Mouse (Mus musculus) gastrocnemius, postnatal 25 days (tissue): ENCODE measurements at regions not wholly inside any gene's neighbourhood (a gene's known extent, or its start where the extent isn't known, plus 50 kb on each side); places are given as distances from the start of the nearest gene placed in this dataset.
"Not testable (repeated sequence)": the region's sequence is repeated elsewhere in the genome, so short reads cannot be mapped to it uniquely, and the experiment has no call there.

Source experiments
- DNase-seq: peaks from one replicate; pipeline ENCODE4 v3.0.0; 2022

DNA sequence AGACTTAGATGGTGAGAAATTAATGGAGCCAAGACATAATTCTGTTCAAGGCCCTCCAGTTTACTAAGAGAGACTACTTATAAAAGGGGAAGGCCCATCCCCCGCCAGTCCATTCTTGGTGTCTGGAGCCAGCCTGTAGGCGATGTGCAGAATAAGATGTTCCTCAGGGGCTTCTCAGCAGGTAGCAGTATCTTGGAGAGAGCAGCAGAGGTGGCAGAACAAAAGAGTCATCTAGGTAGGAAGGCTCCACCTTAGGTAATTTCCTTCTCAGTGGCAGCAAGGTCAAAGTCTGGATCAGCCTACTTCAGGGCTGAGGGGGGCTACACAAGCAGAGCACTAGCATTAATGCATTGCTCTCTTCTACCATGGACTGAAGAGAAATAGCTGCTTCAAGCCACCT, 449.4 kb upstream of the Tbl1xr1 start:
- not testable (repeated sequence) for DNase-seq

DNA sequence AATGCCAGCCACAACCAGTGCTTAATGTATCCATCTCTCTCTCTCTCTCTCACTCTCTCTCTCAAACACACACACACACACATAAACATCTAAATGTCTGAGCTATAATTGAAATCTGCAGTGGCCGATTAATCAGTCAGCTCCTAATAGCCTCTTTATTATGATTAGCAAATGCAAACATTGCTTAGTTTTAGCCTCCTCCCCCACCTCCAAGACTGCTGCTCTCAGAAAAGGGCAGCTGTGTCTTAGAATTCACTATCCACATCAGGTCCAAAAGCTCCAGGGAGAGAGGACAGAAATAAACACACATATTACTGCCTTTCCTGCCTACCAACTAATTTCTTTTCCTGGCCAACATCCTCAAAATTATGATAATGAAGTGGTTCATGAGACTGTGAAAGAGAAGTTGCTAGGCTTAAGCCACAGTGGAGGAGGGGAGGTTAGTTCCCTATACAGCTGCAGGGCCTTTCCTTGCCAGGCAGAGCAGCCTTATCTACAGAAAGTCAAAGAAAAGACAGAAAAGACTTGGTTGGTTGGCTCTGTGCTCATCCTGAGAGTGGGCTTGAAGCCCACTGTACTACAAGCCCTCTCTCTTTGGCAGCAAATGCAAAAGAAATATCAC, 442.7 kb upstream of the Tbl1xr1 start:
- DNase-seq, result no peak

DNA sequence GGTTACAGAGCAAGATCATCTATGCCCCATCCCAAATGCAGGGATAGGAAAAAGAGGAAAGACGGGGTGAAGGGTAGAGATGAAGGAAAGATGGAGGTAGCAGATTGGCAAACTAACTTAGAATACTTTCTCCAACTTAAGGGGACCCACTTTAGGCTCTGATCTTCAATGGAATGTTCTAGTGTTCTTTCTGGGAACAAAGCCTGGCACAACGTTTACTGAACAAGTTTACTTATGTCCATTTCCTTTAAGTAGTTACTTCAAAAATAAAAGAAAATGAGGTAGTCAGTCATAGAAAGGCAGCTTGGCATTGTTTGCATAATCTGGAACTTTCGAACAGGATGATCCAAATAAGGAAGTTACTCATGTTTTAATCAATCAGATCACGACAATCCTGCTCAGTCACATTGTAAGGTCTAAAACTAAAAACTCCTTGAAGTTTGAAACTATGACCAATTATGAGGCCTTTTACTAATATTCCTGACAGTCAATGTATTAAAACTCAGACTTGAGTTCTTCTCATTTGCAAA, 441.7 kb upstream of the Tbl1xr1 start:
- DNase-seq, result no peak

DNA sequence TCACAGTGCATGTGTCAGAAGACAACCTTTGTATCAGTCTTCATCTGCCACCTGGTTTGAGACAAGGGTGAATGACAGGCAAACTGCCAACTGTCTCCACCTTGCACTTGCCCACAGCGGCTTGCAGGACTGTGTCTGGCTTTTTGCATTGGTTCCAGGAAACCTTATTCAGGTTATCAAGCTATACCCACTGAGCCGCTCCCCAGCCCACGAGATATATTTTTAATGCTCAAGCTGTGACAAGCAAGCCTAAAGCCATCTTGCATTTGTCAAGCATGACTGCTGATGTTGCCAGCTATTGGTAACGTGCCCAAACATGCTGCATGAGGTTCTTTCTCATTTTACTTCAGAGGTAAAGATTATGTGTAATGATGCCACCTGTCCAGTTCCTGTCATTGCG, 437.6 kb upstream of the Tbl1xr1 start:
- no peak for DNase-seq

DNA sequence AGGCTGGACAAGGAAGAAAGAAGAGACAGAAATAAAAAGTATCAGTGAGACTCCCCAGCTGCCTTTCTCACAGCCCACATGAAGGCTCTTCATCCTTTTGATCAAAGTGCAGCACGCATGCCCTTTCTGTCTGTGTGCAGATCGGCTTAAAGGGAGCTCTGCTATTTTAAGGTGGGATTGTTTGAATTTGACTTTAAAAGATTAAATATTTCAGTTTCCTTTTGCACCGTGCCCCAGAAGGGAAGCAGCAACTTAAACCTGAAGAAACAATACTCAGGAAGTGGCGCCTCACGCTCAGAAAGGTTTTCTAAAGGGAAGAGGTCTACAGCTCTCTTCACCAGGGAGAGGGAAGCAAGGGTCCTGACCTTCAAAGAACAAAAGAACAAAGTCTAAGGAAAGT, 436.9 kb upstream of the Tbl1xr1 start:
- DNase-seq, result no peak

DNA sequence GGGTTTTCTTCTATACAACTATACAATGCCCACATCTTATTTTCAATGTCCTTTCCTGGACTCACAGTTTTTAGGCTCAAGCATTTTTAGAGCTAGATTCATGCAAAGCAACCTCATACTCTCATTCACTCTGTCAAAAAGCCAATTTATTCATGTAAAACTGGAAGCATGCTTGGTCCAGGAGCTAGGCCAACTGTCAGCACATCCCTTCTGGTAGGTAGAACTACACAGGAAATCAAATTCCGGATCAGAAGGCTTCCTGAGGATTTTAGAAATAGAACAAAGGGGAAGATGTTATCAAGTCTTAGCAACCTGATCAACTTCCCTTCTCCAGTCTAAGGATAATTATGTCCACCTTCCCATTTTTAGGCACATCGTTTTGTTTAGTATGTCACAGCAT, 432.4 kb upstream of the Tbl1xr1 start:
- no peak for DNase-seq

DNA sequence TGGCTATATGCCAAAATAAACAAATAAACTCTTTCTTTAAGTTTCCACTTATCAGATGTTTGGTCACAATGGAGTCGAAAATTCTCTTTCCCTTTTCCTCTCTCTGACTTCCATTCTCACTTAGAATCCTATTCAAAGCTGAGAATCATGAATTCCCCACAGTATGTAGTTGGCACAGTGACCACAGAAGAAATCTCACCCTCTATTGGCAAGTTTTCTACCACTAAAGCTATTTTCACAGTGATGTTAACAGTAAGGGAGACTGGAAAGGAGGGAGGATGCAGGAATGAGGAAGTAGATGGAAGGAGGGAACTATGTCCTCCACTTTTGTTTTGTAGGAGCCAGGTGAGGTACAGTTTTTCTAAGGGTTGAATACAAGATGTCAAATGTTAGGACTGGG, 431.2 kb upstream of the Tbl1xr1 start:
- DNase-seq, result no peak

DNA sequence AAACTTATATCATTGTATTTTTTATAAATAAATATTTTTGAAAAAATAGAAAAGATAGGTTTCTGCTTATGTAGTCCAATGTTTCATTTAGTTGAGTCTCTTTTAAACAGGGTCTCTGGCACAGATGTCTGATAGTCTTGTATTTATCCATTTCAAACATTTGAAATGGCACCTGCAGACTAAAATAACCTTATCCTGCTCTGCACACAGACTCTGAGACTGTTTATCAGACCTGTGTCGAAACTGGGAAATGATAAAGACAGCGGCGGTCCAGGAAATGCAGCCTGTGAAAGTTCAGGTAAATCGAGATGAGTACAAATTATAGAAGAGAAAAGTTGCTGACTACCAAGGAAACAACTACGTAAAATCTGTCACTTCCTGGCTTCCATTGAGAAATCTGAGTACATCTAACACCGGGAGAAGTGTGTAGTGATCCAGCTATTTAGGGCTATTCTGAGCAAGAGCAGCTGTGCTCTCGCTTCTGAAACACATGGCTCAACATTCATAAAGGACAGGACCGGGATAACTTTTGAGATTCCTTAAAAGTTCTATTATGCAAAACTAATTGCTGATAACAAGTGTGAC, 426.5 kb upstream of the Tbl1xr1 start:
- peak; percentile 10 for DNase-seq

DNA sequence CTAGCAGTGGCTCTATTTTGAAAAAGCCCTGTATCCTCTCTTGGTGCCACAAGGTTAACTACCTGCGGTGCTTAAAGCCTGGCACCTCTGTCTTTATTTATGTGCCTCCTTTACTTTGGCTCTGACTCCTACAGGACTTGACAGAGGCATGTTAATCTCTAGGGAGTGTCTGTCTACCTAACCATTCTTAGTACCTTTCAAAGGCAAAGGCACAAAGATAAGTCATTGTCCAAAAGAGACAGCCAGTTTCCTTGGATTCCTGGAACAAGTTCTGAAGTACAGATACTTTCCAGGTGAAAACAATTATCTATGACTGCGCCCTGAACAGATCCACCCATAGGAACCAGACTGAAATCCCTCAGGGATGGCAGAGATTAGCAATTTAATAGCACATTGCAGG, 421.2 kb upstream of the Tbl1xr1 start:
- DNase-seq, result no peak

DNA sequence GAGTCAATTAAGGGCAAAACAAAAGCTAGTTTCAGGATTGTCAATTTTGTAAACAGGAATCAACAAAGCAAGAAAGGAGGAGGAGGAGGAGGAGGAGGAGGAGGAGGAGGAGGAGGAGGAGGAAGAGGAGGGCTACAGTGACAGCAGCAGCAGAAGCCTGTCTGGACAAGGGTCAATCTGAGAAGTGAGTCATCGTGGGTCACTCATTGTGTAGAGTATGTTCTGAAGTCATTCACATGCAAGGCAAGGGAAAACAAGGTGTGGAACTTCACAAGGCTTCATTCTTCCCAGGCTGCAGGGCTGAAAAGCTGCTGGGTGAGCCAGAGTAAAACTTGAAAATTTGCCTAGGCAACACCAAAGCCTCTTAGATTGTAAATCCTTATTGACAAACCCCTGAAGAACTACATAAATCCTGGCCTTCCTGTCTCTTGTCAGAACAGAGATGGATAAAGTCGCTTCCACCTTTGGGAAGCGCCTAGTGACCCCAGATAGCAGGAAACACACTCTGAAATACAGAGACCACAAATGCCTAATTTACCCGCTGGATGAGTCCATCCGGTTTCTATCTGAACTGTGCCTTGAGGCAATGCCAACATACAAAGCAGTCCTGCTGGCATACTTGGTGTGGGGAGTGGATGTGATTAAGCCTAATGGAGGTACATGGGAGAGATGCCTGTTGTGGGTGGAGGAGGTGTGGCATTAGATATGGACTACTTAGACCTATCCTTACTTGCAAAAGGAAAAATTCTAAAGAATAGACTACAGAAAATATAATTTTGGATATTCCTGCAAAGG, 408.9 kb upstream of the Tbl1xr1 start:
- no peak for DNase-seq

DNA sequence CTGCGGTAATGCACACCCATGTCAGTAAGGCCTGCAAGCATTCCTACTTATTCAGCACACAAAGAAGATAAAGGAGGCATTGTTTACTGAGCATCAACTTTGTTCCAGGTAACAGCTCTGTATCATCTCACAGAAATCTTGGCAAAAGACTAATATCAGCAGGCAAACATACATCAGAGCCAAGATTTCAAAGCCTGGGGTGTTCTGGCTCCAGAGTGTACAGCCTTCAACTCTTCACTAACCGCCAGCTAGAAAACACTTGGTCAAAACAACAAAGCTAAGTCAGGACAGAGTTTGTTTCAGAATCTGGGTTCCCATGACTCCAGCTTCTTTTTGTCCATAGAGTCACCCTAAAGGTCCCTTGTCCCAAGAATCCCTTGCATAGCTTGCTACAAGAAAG, 404.6 kb upstream of the Tbl1xr1 start:
- no peak for DNase-seq

DNA sequence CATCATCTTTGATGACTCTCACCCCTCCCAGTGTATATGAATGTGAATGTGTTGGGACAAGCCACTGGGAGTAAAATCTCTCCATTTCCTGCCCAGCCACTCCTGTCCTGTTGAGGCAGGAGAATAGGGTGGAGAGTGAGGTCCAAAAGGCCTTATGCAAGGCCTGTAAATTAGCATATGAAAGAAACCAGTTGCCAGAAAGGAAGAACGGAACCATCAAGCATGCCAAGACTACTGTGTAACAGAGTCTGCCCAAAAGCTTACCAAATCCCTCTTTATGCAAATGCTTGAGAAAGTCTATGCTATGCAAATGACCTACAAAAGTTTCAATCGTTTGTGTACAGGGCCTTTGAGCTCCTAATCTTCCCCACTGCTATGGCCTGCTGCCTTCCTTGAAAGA, 404.0 kb upstream of the Tbl1xr1 start:
- no peak for DNase-seq

DNA sequence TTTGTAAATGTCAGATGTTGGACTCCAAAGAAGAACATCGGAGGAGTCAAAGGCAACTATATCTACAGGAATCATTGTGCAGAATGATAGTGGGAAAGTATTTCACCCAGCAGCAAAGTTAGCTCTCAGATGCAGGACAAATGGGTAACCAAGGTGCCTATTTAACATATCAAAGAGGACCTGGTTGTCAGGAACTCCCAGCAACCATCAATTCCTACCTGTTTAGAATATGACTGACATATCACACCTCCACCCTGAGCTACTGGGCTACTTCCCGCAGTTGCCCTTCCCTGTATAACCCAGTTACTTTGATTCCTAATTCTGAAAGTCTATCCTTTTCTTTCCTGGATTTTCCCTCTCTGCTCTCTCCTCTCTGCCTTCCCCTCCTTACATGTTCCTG, 403.0 kb upstream of the Tbl1xr1 start:
- DNase-seq, result no peak

DNA sequence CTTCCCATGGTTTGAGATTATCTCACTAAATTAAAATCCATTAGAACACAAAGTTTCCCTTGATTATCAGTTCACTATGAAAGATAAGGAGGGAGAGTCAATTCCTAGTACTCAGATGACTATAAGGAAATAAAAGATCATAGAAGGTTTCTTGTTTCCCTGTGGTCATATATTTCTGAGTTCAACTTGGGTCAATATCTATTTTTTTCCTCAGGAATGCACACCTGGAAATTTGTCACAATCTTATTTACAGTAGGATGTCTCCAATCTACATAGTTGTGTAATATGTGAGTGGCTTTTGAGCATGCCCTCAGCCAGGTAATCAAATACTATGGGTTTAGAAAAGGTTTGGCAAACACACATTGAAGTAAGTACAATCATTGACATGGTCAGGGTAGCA, 398.2 kb upstream of the Tbl1xr1 start:
- no peak for DNase-seq

DNA sequence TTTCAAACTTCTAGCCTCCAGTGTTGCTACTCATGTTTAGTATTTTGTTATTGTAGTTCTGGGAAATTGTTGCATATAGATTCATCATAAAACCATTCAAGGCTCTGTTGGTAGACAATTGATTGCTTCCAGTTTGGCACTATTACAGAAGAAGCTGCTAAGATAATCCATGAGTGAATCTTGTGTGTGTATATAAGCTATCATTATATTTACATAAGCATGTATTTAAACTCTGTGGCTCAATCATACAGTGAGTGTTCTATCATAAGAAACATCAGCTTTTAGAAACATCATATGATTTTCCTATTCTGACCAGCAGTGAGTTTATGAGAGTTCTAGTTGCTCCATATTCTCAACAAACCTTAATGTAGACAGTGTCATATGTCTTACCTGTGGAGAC, 397.7 kb upstream of the Tbl1xr1 start:
- no peak for DNase-seq

DNA sequence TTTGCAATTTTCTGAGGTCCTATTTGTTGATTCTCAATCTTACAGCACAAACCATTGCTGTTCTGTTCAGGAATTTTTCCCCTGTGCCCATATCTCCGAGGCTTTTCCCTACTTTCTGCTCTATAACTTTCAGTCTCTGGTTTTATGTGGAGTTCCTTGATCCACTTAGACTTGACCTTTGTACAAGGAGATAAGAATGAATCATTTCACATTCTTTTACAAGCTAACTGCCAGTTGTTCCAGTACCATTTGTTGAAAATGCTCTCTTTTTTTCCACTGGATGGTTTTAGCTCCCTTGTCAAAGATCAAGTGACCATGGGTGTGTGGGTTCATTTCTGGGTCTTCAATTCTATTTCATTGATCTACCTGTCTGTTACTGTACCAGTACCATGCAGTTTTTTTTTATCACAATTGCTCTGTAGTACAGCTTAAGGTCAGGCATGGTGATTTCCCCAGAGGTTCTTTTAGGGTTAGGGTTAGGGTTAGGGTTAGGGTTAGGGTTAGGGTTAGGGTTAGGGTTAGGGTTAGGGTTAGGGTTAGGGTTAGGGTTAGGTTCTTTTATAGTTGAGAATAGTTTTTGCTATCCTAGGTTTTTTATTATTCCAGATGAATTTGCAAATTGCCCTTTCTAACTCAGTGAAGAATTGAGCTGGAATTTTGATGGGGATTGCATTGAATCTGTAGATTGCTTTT, 378.3 kb upstream of the Tbl1xr1 start:
- not testable (repeated sequence) for DNase-seq

DNA sequence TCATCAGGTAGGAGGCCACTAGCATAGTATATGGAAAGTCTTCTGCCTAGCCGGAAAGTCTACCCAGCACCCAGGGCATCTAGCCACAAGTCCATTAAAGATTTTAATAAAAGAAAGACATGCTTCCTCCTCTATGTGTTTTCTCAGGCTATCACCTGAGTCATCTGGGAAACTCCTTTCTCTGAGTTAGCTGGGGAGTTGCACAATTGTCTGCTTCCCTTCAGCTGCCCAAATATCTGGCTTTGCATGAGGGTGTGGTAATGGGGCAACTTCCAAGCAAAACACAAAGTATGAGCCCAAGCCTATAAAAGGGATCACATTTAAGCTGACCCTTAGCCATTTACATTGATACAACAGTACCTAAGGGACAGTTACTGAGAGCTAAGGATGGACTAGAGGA, 376.9 kb upstream of the Tbl1xr1 start:
- no peak for DNase-seq

DNA sequence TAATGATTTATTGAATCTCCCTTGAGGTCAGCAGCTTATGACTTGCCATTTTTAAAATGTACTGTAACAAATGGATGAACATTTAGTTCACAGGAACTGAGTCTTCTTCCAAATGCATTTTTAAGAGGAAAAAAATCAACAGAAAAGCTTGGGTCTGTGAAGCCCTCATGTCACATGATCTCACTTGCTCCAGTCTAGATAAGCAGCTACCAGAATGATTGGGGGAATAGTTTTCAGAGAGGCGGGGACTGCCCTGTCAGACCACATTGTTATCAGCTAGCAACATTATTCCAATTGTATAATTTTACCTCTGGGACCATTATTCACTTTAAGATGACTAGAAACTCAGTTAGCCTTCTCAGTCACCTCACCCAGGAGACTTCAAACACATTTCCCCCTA, 376.1 kb upstream of the Tbl1xr1 start:
- DNase-seq, result no peak

DNA sequence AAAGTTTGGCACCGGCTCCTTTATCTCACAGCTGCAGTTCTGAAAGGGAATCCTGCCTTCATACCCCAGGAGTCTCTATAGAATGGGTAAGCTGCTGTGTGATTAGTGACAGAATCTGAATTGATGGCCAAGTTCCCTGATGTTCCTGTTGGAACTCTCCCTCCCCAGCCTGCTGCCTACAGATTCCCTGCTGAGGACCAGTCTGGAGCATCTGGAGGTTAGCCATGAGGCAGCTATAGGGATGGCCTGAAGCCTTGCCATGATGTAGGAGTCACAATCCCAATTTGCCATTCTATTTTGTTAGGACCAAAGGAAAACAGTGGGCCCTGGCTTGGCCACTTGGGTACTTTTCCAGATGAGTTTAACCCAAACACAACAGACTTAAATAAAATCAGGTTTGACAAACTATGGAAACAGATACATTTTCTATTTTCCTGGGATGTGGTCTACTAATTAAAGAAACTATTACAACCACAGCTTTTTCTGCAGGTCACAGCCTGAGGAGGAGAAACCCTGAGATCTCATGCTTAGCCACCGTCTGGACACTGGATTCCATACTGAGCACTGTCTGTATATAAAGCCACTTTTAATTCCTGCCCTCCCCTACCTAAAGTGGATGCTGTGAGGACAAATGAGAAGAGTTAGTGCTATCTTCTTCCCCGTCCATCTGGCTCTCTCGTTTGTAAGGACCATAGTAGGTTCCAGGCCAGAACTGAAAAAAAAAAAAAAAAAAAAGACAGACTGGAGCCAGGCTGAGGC, 349.5 kb upstream of the Tbl1xr1 start:
- no peak for DNase-seq

DNA sequence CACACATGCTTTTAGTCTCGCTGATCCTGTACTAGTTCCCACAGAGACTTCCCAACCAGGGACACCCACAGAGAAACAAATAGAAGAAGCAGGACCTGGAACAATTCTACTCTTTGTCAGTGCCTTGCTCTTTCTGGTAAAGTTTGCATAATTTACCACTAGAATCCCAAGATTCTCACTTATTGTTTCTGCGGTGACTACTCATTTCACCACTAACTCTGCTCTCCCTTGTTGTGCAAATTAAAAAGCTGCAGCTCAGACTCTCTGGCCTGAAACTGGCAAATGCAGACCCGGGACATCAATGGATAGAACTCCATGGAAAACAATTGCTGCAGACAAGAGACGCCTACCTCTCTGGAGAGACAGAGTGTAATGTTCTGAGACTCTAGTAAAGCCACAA, 348.4 kb upstream of the Tbl1xr1 start:
- no peak for DNase-seq

DNA sequence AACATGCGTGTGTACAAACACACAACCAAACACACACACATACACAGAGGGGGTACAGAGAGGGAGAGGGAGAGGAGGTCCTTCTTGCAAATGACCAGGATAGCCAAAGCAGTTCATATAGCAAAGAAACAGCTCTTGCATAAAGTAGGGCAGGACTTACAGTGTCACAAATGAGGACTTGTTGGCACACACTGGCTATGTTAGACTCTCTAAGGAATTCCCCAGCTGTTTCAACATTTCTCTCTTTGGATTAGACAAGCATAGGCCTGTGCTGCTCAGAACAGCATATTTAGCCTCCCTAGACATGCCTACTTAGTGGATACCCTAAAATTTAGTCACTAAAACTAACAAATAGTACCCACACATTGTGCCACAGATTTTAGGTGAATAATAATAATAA, 347.1 kb upstream of the Tbl1xr1 start:
- DNase-seq, result no peak

DNA sequence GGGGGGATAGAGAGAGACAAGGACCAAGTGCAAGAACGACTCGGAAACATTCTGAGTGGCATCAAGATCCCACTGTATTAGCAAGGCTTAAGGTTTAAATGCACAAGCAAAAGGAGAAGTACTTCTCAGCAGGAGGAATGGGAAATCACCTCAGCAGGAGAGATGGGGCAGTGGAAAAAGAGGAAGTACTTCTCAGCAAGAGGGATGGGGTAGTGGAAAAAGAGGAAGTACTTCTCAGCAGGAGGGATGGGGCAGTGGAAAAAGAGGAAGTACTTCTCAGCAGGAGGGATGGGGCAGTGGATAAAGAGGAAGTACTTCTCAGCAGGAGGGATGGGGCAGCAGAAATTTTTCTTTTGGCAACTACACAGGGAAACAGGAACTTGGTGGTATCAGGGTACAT, 340.8 kb upstream of the Tbl1xr1 start:
- not testable (repeated sequence) for DNase-seq
